Mouse (Mus musculus) lung, postnatal 0 days (tissue): ENCODE data around the gene Eps8l1. TPM values are rescaled to one million over a fixed set of nuclear protein-coding genes. Genes with fewer than 3 reads are reported as not detected.
A peak's percentile ranks its signal among the peaks of the same experiment; 100 is the strongest.
"Not testable (repeated sequence)": the region's sequence is repeated elsewhere in the genome, so short reads cannot be mapped to it uniquely, and the experiment has no call there.

Experiments
- ATAC-seq: fragments of 200-750 bp; cut with Nextera tagmentation; 2 replicates; pipeline ENCODE4 v1.8.0; 2017; ENCODE audit warnings: moderate library complexity
- DNase-seq: peaks from one replicate; pipeline ENCODE4 v3.0.0-alpha.2; 2016; ENCODE audit warnings: low spot score
- H3K27ac ChIP-seq: fragments of 300-500 bp; sonication (generic); 2 replicates; pipeline ENCODE4 v1.5.1; 2014; ENCODE audit warnings: antibody characterized with exemption, mild to moderate bottlenecking, low read length, mixed read lengths
- H3K27me3 ChIP-seq: fragments of 300-500 bp; sonication (generic); replicated peaks from 2 replicates; pipeline ENCODE4 v1.6.1; 2014; ENCODE audit warnings: low read length, mixed read lengths; ENCODE audit not compliant: insufficient read depth
- H3K36me3 ChIP-seq: fragments of 300-500 bp; sonication (generic); 2 replicates; pipeline ENCODE4 v1.6.1; 2014; ENCODE audit warnings: low read length, mixed read lengths; ENCODE audit not compliant: insufficient read depth
- H3K4me1 ChIP-seq: fragments of 300-500 bp; sonication (generic); 2 replicates; pipeline ENCODE4 v1.6.1; 2014; ENCODE audit warnings: antibody characterized with exemption, low read depth, low read length, mixed read lengths; ENCODE audit not compliant: insufficient read depth
- H3K4me2 ChIP-seq: fragments of 300-500 bp; sonication (generic); replicated peaks from 2 replicates; pipeline ENCODE4 v1.6.1; 2014; ENCODE audit warnings: low read depth, mild to moderate bottlenecking, low read length, moderate library complexity, mixed read lengths
- H3K4me3 ChIP-seq: fragments of 300-500 bp; sonication (generic); 2 replicates; pipeline ENCODE4 v1.5.1; 2014; ENCODE audit warnings: low read depth, low read length
- H3K9ac ChIP-seq: fragments of 300-500 bp; sonication (generic); replicated peaks from 2 replicates; pipeline ENCODE4 v1.6.1; 2014; ENCODE audit warnings: low read depth, mild to moderate bottlenecking
- H3K9me3 ChIP-seq: fragments of 300-500 bp; sonication (generic); 2 replicates; pipeline ENCODE4 v1.6.1; 2016; ENCODE audit warnings: low read length, mixed read lengths
- CTCF ChIP-seq: IDR thresholded peaks from 2 replicates; pipeline ENCODE4 v1.5.1; 2016; ENCODE audit warnings: antibody characterized with exemption, mild to moderate bottlenecking
- EP300 ChIP-seq: IDR thresholded peaks from 2 replicates; pipeline ENCODE4 v1.6.1; 2016; ENCODE audit warnings: antibody characterized with exemption, mild to moderate bottlenecking, control low read depth
- WGBS: fragments of 180-500 bp; shearing (Covaris S2); extraction: QIAGEN DNeasy Blood & Tissue Kit; methylation state at CpG from one replicate; pipeline ENCODE4 v1.1.7; 2014; 5-methylcytosine and 5-hydroxymethylcytosine counted together
- polyA plus RNA-seq: library from polyadenylated mRNA; unstranded; fragments of >200 nt; fragmentation: Nextera tagmentation; extraction: Ambion mirVana; gene quantifications from 2 replicates; pipeline ENCODE4 v1.2.1, GENCODE M21; 2015

Eps8l1 gene
- polyA plus RNA-seq, 1 experiment from 2014 or later = 15.0 TPM

DNA sequence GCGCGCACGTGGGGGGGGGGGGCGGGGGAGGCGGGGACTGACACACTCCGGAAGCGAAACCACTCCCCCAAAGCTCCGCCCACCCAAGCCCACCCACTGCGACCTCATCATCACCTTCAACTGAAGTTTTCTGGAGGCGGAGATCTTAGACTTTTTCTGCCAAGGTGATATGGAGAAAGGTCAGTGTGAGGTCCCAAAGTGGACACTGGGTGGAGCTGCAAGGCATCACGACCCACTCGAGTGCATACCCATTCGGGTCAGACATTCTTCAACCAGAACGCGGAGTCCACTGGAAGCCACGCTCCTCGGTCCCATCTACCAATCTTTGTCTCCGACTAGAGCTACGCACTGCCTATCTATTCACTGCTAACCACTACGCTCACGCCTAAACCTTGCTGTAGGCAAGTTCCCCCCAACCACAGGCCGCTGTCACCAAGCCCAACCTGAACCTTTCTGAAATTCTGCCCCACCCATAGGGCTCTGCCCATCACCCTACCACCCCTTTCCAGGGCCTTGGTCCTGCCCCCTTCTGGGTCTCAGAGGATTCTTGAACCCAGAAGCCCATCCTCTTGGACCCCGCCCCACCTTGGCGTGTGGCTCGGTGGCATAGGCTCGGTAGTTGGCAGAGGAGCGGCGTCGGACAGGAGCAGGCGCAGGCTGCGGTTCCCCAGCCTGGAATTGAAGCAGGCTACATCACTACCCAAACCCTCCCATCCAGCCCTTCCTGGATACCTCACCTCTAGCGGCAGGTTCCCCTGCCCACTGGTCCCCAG, 60.9 kb downstream of the Eps8l1 start:
- TF ChIP-seq CTCF (peak; percentile 46), EP300 (no peak)
- H3K9me3 ChIP-seq = no peaks in the 10 kb centered on the region
- H3K4me1 ChIP-seq = no peaks in the 10 kb centered on the region
- WGBS = 32% methylated on average over 31 of the region's 32 CpGs
- no peak overlapping the region for H3K4me3 ChIP-seq
- no peaks in the 10 kb centered on the region for H3K36me3 ChIP-seq
- H3K4me2 ChIP-seq = peak overlapping the region; percentile 36
- H3K9ac ChIP-seq = no peak overlapping the region
- ATAC-seq (peak; percentile 27; the same call in 1 of the 2 replicates), DNase-seq (no peak)
- no peak overlapping the region for H3K27ac ChIP-seq
- no peaks in the 10 kb centered on the region for H3K27me3 ChIP-seq

DNA sequence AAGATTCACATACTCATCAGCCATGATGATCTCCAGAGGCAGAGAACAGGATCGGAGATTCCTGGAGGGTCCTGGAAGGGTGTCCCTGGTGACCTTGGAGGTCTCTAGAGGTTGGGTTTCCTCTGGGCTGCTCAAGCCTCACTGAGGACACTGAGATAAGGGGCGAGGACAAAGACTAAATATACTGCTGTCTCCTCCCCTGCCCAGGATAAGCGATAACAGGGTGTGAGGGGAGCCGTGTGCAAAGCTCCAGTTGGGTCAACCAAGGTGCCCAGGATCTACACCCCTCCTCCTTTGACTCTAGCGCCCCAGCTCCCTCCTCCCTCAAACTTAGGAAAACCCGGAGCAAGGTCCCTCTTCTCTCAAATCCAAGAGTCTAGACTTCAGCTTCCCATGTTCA, 61.8 kb downstream of the Eps8l1 start:
- H3K9me3 ChIP-seq = no peaks in the 10 kb centered on the region
- DNase-seq (no peak), ATAC-seq (no peak)
- H3K9ac ChIP-seq = no peak overlapping the region
- no peaks in the 10 kb centered on the region for H3K27me3 ChIP-seq
- TF ChIP-seq CTCF (no peak), EP300 (no peak)
- no peak overlapping the region for H3K4me2 ChIP-seq
- no peak overlapping the region for H3K4me3 ChIP-seq
- no peaks in the 10 kb centered on the region for H3K36me3 ChIP-seq
- no peaks in the 10 kb centered on the region; the same call in 1 of the 2 replicates for H3K4me1 ChIP-seq
- no peak overlapping the region for H3K27ac ChIP-seq
- 67% methylated on average over 6 of the region's 6 CpGs for WGBS

- Histone ChIP-seq H3K27me3 (no peaks in the 10 kb centered on the region), H3K9me3 (no peaks in the 10 kb centered on the region), H3K4me2 (no peak overlapping the region), H3K27ac (no peak overlapping the region), H3K9ac (no peak overlapping the region), H3K36me3 (no peaks in the 10 kb centered on the region), H3K4me3 (no peak overlapping the region), H3K4me1 (no peaks in the 10 kb centered on the region; the same call in 1 of the 2 replicates)
- no peak for TF ChIP-seq EP300
- TF ChIP-seq CTCF = no peak
- DNase-seq (no peak), ATAC-seq (no peak)
- 85% methylated on average over 33 of the region's 33 CpGs for WGBS
Observed at GRCm38 (mm10) chr7:4523205-4524130, 63.0 kb downstream of the Eps8l1 start.

DNA sequence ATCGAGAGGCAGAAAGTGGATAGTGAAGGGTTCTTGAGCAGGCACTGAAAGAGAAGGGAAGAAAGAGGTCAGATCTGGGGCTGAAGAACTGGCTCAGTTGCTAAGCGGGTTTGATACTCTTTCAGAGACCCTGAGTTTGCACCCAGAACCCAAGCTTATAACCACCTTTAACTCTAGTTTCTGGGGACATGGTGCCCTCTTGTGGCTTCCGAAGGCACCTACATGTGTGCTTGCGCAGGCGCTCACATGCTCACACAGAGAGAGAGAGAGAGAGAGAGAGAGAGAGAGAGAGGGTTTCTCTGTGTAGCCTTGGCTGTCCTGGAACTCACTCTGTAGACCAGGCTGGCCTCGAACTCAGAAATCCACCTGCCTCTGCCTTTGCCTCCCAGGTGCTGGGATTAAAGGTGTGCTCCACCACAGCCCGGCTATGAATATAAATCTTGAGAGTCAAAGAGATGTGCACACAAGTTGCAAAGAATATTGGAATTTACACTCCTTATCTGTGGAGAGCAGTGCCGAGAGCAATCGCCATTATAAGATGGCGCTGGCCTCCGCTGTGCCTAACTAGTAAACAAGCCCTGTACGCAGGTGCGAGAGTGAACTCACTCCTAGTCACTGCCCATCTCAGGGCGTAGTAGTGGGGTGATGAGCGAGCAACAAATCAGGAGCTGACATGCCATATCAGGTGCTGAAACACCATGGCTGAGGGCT, 63.9 kb downstream of the Eps8l1 start, which contains the start of gene Tnni3:
Tnni3 (minus strand) TSS at position 18 of the 711 bp plus-strand sequence.
- ATAC-seq (peak; percentile 37), DNase-seq (peak; percentile 75)
- H3K4me2 ChIP-seq, H3K9me3 ChIP-seq, H3K4me3 ChIP-seq, H3K27ac ChIP-seq, H3K27me3 ChIP-seq, H3K4me1 ChIP-seq, H3K9ac ChIP-seq, H3K36me3 ChIP-seq: not testable (repeated sequence)
- 56% methylated on average over 15 of the region's 15 CpGs for WGBS
- TF ChIP-seq CTCF = peak; percentile 82

- 24% methylated on average over 40 of the region's 40 CpGs for WGBS
- H3K27ac ChIP-seq = no peak overlapping the region
Observed at GRCm38 (mm10) chr7:4526341-4527301, 66.1 kb downstream of the Eps8l1 start.

More at GRCm38 (mm10) chr7:4526341-4527301, 66.1 kb downstream of the Eps8l1 start:
- peak; percentile 95 for ATAC-seq
- Histone ChIP-seq H3K4me1 (no peaks in the 10 kb centered on the region; the same call in 1 of the 2 replicates), H3K9ac (peak overlapping the region; percentile 36; the same call in 1 of the 2 replicates), H3K27me3 (no peaks in the 10 kb centered on the region), H3K9me3 (no peaks in the 10 kb centered on the region), H3K4me3 (peak overlapping the region; percentile 26), H3K4me2 (peak overlapping the region; percentile 61), H3K36me3 (no peaks in the 10 kb centered on the region)
- no peak for TF ChIP-seq EP300
- TF ChIP-seq CTCF = peak; percentile 86
- DNase-seq = peak; percentile 95
